Mouse (Mus musculus) kidney, adult 9 months (tissue): ENCODE measurements around the gene Epop.

ENCODE experiments used
- DNase-seq: peaks from one replicate; pipeline ENCODE4 v3.0.0; 2022

Gene Epop

GRCm38 (mm10) chr11:97629576-97629975, at the start of gene Epop:
Epop (minus strand) TSS chr11:97629702.
- peak; percentile 83 for DNase-seq

GRCm38 (mm10) chr11:97678301-97678700, 48.8 kb upstream of the Epop start:
- DNase-seq = no peak

GRCm38 (mm10) chr11:97677842-97678241, 48.3 kb upstream of the Epop start:
- no peak for DNase-seq

- DNase-seq = no peak
These were observed 47.9 kb upstream of the Epop start for GRCm38 (mm10) chr11:97677381-97677780.

GRCm38 (mm10) chr11:97676050-97676754, 46.7 kb upstream of the Epop start:
- no peak for DNase-seq

- DNase-seq = no peak
These were observed 43.6 kb upstream of the Epop start for GRCm38 (mm10) chr11:97673148-97673547.

GRCm38 (mm10) chr11:97671177-97671527, 41.6 kb upstream of the Epop start:
- DNase-seq = no peak

GRCm38 (mm10) chr11:97670234-97671176, 41.0 kb upstream of the Epop start:
- DNase-seq = no peak

GRCm38 (mm10) chr11:97669829-97670228, 40.3 kb upstream of the Epop start:
- peak; percentile 55 for DNase-seq

- no peak for DNase-seq
These were observed 39.8 kb upstream of the Epop start for GRCm38 (mm10) chr11:97669268-97669667.

- DNase-seq = no peak
These were observed 38.7 kb upstream of the Epop start for GRCm38 (mm10) chr11:97668160-97668559.

- no peak for DNase-seq
These were observed 37.3 kb upstream of the Epop start for GRCm38 (mm10) chr11:97666794-97667193.

- DNase-seq = no peak
These were observed 36.7 kb upstream of the Epop start for GRCm38 (mm10) chr11:97666221-97666620.

- no peak for DNase-seq
These were observed 35.9 kb upstream of the Epop start for GRCm38 (mm10) chr11:97665431-97665830.

- peak; percentile 44 for DNase-seq
These were observed 35.3 kb upstream of the Epop start for GRCm38 (mm10) chr11:97664771-97665240.

- no peak for DNase-seq
These were observed 34.8 kb upstream of the Epop start for GRCm38 (mm10) chr11:97664339-97664665.

- DNase-seq = peak; percentile 57
These were observed 34.2 kb upstream of the Epop start for GRCm38 (mm10) chr11:97663528-97664338.

- peak; percentile 82 for DNase-seq
These were observed 33.5 kb upstream of the Epop start, which contains the start of gene Mllt6 for GRCm38 (mm10) chr11:97662893-97663527. Mllt6 (plus strand) TSS chr11:97663414.

GRCm38 (mm10) chr11:97662207-97662892, 32.8 kb upstream of the Epop start:
- peak; percentile 82 for DNase-seq

- DNase-seq = peak; percentile 95
These were observed 32.2 kb upstream of the Epop start for GRCm38 (mm10) chr11:97661648-97662133.

GRCm38 (mm10) chr11:97660734-97661647, 31.5 kb upstream of the Epop start:
- peak; percentile 42 for DNase-seq
